Mouse (Mus musculus): ENCODE results near the gene Usp8.

Usp8 gene

GRCm38 (mm10) chr2:126706759-126707437, at the start of gene Usp8:
Usp8 (plus strand) TSS chr2:126707328.
- DNase-seq: peak; percentile 96

- no peak for DNase-seq
Measured at GRCm38 (mm10) chr2:126663481-126663880, 43.6 kb upstream of the Usp8 start.

- no peak for DNase-seq
Measured at GRCm38 (mm10) chr2:126665984-126666383, 41.1 kb upstream of the Usp8 start.

- DNase-seq: no peak
Measured at GRCm38 (mm10) chr2:126668621-126669252, 38.4 kb upstream of the Usp8 start.

GRCm38 (mm10) chr2:126673317-126674242, 33.5 kb upstream of the Usp8 start:
- no peak for DNase-seq

GRCm38 (mm10) chr2:126674441-126675168, 32.5 kb upstream of the Usp8 start:
- DNase-seq: peak; percentile 39

GRCm38 (mm10) chr2:126675169-126676121, 31.7 kb upstream of the Usp8 start:
- DNase-seq: peak; percentile 85

- DNase-seq: no peak
Measured at GRCm38 (mm10) chr2:126676122-126676515, 31.0 kb upstream of the Usp8 start, which contains the start of gene Gabpb1. Gabpb1 (minus strand) TSS chr2:126676337.

- no peak for DNase-seq
Measured at GRCm38 (mm10) chr2:126677366-126677765, 29.8 kb upstream of the Usp8 start.

- DNase-seq: no peak
Measured at GRCm38 (mm10) chr2:126682333-126682732, 24.8 kb upstream of the Usp8 start.

GRCm38 (mm10) chr2:126682937-126683336, 24.2 kb upstream of the Usp8 start:
- no peak for DNase-seq

- no peak for DNase-seq
Measured at GRCm38 (mm10) chr2:126691290-126691689, 15.8 kb upstream of the Usp8 start.

- DNase-seq: no peak
Measured at GRCm38 (mm10) chr2:126695285-126695684, 11.8 kb upstream of the Usp8 start.

- no peak for DNase-seq
Measured at GRCm38 (mm10) chr2:126707438-126707779, 281 bp downstream of the Usp8 start.

- no peak for DNase-seq
Measured at GRCm38 (mm10) chr2:126708361-126708760, 1.2 kb downstream of the Usp8 start.

GRCm38 (mm10) chr2:126712526-126712925, 5.4 kb downstream of the Usp8 start:
- no peak for DNase-seq

- DNase-seq: no peak
Measured at GRCm38 (mm10) chr2:126712950-126713349, 5.8 kb downstream of the Usp8 start.

GRCm38 (mm10) chr2:126729207-126729606, 22.1 kb downstream of the Usp8 start:
- no peak for DNase-seq

GRCm38 (mm10) chr2:126730502-126730901, 23.4 kb downstream of the Usp8 start:
- DNase-seq: no peak

- no peak for DNase-seq
Measured at GRCm38 (mm10) chr2:126735339-126736073, 28.4 kb downstream of the Usp8 start.

- no peak for DNase-seq
Measured at GRCm38 (mm10) chr2:126740314-126740713, 33.2 kb downstream of the Usp8 start.

Data from cerebellum, adult 11 months (tissue).